Mouse (Mus musculus): ENCODE results near the gene Gabrb3.

The Gabrb3 gene

GRCm38 (mm10) chr7:57419392-57419791, at the start of gene Gabrb3:
Gene Gabrb3 (plus strand): TSS chr7:57419692.
- DNase-seq (ENCODE audit: low spot score): no peak

DNA sequence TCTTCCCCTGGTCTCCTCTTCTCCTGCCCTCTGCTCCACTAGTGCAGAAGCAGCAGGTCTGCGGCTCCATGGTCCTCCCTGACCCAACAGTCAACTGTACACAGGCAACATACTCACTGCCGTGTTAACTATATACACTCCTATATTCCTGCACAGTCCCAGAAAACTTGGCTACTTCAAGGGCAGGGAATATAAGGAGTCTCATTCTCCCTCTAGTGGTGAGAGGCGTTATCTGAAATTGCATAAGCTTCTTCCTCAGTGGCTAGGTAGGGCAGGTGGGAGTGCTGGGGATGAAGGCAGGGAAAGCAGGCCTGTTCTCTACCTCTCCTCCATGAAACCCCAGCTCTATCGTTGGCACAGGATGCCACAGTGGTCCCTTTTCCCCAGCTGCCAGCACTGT, 35.4 kb upstream of the Gabrb3 start:
- no peak for DNase-seq (ENCODE audit: low spot score)

- no peak for DNase-seq (ENCODE audit: low spot score)
Observed at GRCm38 (mm10) chr7:57386517-57387340, 32.8 kb upstream of the Gabrb3 start, which contains the start of gene Gabrg3. Gene Gabrg3 (minus strand): TSS chr7:57387188.

- no peak for DNase-seq (ENCODE audit: low spot score)
Observed at GRCm38 (mm10) chr7:57387341-57387654, 32.2 kb upstream of the Gabrb3 start.

DNA sequence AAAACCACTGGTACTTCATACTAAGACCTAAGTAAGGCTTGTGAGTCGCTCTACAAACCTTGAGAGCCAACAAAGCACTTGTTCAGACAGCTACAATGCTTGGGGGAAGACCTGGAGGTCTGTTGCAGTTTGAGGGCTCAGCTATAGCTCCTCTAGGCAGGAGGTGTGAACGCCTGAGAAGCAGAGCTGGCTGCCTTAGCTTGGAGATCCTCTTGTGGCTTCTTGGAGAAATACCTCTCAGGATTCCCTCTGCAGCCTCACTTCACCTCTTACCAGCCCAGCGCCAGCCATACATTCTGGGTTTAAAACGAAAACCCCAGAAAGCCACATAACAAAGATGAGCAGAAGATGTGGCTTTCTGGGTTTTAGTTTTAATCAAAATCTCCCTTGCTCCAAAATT, 29.4 kb upstream of the Gabrb3 start:
- no peak for DNase-seq (ENCODE audit: low spot score)

- no peak for DNase-seq (ENCODE audit: low spot score)
Observed at GRCm38 (mm10) chr7:57393551-57393950, 25.9 kb upstream of the Gabrb3 start.

GRCm38 (mm10) chr7:57411163-57411562, 8.3 kb upstream of the Gabrb3 start:
- no peak for DNase-seq (ENCODE audit: low spot score)

GRCm38 (mm10) chr7:57412896-57413295, 6.6 kb upstream of the Gabrb3 start:
- DNase-seq (ENCODE audit: low spot score): no peak

DNA sequence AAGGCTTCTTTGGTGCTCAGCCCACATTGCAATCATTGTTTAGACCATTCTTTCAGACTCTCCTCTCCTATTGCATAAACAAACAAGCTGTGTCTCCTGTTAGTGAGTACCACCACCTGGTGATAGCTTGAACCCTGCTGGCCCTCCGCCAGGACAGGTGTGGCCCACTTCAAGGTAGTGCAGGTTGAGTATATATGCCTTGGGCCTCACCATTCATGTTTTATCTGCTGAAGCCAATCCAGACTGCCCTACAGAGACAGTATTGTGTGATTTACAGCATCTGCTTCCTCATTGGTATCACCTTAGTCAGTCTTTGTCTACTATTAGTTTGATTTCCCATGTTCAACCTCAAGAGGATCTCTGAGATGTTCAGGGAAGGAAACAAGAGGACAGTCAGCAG, 1.6 kb downstream of the Gabrb3 start:
- no peak for DNase-seq (ENCODE audit: low spot score)

DNA sequence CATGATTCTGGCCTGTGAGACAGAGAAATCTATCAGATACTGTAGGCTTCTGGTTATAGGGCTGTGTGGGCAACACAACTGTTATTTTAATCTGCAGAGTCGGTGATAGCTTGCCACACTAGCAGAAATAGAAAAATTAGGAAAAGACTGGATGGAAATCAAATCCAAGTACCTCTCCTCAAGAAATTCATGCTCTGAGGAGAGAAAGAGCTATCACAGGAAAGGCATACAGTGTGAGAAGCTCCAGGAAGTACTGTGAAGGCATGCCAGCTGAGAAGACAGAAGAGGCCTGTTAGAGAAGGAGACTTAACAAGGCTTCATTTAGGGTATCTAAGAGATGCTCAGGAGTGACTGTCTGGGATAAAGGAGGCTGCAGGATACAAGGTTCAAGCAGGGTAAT, 3.2 kb downstream of the Gabrb3 start:
- no peak for DNase-seq (ENCODE audit: low spot score)

DNA sequence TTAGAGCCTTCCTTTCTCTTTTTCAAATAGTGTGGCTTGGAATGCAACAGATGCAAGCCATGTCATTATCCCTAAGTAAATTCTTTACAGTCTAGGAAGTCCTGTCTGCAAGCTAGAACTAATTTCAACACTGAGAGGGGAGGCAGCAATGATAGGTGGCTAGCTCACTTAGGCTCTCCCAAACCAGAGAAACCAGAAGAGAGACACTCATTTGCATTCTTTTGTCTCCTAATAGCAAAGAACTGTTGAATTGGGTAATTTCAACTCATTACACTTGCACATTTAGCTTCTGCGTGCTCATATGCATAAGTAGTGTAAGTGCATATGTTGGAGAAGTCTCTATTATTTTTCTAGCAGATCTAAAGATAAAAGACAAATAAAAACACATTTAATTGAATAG, 28.7 kb downstream of the Gabrb3 start:
- DNase-seq (ENCODE audit: low spot score): no peak

GRCm38 (mm10) chr7:57460354-57460753, 40.9 kb downstream of the Gabrb3 start:
- no peak for DNase-seq (ENCODE audit: low spot score)

GRCm38 (mm10) chr7:57471316-57471715, 51.8 kb downstream of the Gabrb3 start:
- DNase-seq (ENCODE audit: low spot score): no peak

GRCm38 (mm10) chr7:57473811-57474525, 54.5 kb downstream of the Gabrb3 start:
- DNase-seq (ENCODE audit: low spot score): no peak

GRCm38 (mm10) chr7:57482896-57483295, 63.4 kb downstream of the Gabrb3 start:
- no peak for DNase-seq (ENCODE audit: low spot score)

- DNase-seq (ENCODE audit: low spot score): no peak
Observed at GRCm38 (mm10) chr7:57486907-57487306, 67.4 kb downstream of the Gabrb3 start.

- no peak for DNase-seq (ENCODE audit: low spot score)
Observed at GRCm38 (mm10) chr7:57491795-57492194, 72.3 kb downstream of the Gabrb3 start.

DNA sequence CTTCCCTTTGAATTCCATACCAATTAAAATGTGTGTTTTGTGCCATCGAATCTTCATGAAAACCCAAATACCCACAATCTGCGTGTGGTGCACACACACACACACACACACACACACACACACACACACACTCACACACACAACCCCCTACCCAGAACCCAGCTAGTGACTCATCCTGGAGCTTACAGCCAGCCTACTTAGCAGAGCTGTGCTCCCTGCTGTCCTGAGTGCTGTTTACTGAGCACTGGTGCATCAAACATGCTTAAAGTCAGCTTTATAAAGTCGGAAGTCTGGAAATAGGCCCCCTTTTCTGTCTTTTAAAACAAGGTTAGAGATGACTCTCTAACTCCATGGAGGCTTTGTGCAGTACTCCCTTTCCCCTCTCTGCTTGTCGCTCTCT, 83.3 kb downstream of the Gabrb3 start:
- DNase-seq (ENCODE audit: low spot score): no peak

GRCm38 (mm10) chr7:57508860-57509632, 89.6 kb downstream of the Gabrb3 start:
- no peak for DNase-seq (ENCODE audit: low spot score)

DNA sequence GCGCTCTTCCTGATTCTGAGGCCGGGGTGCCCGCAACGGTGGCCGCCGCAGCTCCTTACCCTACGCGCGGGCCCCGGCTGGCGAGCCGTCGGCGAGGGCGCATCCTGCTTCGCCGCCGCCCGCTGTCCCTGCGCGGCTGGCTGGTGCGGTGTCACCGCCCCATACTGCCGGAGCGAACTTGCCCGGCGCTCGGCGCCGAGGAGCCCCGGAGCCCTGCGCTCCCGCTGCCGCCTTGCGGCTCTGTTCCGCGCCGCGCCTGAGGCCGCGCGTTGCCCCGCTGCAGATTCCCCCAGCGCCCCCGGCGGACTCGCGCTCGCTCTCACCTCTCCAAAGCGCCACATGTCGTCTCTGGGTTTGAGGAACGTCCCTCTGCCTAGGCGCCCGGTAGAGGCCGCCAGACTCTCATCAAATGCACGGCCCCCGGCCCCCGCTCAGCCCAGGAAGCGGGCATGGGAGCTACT, 90.2 kb downstream of the Gabrb3 start, which contains the start of gene Gabra5:
TSS of gene Gabra5 (minus strand) at position 379 of the 461 bp plus-strand sequence.
- DNase-seq (ENCODE audit: low spot score): no peak

- no peak for DNase-seq (ENCODE audit: low spot score)
Observed at GRCm38 (mm10) chr7:57512955-57513354, 93.5 kb downstream of the Gabrb3 start.

DNA sequence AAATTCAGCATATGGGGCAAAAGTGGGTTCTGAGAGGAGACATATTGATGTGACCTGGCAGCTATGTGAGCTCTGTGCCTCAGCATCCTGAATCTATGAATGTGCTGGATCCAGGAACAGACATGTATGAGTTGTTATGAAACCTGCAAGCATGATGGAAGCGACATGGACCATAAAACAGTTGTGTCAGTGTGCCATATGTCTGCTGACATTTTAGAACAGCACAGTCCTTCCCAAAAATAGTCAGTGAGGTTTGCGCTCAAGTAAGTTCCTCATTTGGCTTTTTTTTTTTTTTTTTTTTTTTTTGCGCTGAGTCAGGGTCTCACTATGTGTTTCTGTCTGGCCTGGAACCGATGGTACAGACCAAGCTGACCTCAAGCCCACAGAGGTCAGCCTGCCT, 110.0 kb downstream of the Gabrb3 start:
- DNase-seq (ENCODE audit: low spot score): no peak

- no peak for DNase-seq (ENCODE audit: low spot score)
Observed at GRCm38 (mm10) chr7:57529954-57530353, 110.5 kb downstream of the Gabrb3 start.
